Mouse (Mus musculus) kidney, postnatal 10 days (tissue): ENCODE results near the gene Sh3pxd2b.

Experiments
- DNase-seq: peaks from one replicate; pipeline ENCODE4 v3.0.0; 2021; ENCODE audit warnings: mixed read lengths

Sh3pxd2b gene

DNA sequence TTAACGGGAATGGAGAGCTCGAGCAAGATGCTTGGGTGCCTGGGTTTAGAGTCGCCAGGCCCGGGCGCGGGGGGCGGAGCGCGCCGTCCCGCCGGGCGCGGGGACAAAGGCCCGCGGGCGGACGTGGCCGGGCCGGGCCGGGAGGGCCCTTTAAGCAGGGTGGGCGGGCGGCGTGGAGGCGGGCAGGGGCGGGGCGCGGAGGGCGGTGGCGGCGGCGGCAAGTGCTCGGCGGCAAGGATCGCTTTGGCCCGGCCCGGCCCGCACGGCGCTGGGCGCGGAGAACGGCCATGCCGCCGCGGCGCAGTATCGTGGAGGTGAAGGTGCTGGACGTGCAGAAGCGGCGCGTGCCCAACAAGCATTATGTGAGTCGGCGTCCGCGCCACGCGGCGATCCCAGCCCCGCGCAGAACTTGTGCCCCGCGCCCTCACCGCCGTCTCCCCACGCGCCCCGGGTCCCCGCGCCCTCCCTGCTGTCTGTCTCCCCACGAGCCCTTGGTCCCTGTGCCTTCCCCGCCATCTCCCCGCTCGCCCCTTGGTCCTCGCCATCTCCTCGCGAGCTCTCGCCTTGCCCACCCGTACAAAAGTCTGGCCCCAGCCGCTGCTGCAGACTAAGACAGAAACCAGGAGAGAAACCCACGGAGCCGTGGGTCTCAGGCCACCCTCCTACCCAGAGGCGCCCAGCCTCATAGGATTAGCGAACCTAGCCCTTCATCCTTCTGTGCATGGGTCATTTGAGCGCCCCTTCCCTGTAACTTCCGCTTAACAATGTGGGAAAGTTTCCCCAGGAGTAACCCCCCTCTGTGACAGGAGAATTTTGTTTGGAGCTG, at the start of gene Sh3pxd2b:
TSS of gene Sh3pxd2b (plus strand) at position 214 of the 826 bp plus-strand sequence.
- peak; percentile 90 for DNase-seq

DNA sequence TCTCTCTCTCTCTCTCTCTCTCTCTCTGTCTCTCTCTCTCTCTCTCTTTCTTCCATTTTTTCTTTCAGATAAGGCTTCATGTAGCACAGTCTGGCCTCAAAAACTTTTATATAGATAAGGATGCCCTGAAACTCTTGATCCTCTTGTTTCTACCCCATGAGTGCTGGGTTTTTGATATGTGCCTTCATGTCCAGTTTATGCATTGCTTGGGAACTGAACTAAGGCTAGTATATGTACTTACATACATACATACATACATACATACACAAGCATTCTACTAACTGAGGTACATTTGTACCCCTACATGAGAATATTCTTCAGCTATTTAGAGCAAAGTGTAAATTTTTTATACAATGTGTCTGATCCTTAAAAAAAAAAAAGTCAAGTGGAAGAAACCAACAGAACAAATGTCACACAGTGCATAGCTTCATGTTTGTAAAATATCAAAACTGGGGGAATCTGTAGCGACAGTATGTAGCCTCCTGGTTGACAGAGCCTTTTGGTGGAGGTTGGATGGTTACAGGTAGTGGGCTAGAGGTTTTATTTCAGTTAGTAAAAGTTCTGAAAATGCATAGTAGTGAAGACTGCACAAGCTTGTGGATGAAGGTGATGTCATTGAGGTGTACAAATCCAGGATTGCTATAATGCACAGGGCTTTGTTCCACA, 49.6 kb upstream of the Sh3pxd2b start:
- DNase-seq = no peak

GRCm38 (mm10) chr11:32298532-32298918, 49.1 kb upstream of the Sh3pxd2b start:
- DNase-seq = no peak

DNA sequence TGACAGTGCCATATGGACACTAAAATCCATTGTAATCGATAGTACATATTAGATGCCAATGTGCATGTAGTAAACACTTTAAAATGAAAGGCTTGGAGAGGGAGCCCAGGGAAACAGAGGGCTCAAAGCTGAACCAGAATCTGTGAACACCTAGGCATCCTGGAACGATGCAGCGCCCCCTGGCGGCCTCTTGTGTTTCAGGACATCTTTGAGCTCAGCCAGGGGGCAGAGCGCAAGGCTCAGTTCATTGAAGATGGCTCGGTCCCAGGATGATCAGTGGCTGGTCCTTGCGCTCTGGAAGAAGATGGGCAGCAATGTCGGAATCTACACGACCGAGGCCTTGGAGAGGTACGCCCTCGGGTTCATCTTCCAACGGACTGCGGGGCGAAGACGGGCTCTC, 47.8 kb upstream of the Sh3pxd2b start, which contains the start of gene Hbq1a:
TSS of gene Hbq1a (plus strand) at position 205 of the 400 bp plus-strand sequence.
- DNase-seq = peak; percentile 81

DNA sequence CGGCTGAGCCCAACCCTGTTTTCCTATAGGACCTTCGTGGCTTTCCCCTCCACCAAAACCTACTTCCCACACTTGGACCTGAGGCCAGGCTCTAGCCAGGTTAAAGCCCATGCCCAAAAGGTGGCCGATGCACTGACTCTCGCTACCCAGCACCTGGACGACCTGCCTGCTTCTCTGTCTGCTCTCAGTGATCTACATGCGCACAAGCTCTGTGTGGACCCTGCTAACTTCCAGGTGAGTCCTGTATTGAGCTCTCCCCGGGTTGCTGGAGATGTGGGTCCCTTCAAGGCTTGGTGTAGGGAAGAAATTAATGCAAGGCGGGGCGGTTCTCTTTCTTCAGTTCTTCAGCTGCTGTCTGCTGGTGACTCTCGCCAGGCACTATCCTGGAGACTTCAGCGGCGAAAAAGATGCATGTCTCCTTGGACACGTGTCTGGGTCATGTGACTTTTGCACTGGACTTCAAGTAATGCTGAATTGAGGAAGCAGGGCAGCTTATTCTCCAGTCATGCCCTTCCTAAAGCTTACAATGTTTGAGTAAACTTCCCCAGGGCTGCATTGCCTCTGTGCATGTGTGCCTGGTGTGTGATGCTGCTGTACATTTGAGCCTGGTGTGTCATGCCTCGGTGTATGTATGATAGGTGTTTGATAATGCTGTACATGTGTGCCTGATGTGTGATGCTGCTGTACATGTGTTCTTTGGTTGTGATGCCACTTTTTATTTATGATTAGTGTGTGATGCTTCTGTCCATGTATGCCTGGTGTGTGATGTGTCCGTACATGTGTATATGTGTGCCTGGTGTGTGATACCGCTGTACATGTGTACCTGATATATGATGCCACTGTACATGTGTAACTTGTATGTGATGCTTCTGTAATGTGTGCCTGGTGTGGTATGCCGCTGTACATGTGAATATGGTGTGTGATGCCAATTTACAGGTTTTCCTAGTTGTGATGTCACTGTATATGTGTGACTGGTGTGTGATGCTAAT, 47.0 kb upstream of the Sh3pxd2b start:
- DNase-seq = no peak

- no peak for DNase-seq
Measured at GRCm38 (mm10) chr11:32301506-32301905, 46.1 kb upstream of the Sh3pxd2b start.

DNA sequence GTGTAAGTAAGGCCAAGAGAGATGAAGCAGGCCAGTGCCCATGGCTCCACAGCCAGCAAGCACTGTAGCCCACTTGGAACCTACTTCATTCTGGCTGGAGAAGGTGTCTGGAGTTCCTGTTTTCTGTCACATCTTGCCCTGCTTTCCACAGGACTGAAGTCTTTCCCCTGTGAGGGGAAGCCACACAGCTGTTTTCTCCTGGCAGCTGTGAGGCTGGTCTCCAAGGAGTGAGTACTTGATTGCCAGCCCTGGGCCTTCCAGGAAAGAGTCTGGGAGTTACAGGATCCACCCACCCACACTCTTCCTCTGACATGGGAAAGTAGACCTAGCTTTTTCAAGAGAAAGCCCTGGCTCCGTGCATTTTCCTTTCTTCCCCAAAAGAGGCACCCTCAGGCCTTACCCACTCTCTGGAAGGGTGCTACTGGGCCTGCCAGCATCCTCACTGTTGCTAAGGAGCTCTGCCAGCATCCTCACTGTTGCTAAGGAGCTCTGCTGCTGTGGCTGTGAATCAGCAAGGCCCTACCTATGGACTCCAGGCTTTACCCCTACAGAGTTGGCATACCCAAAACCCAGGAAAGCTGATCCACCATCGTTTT, 44.7 kb upstream of the Sh3pxd2b start:
- DNase-seq = no peak

GRCm38 (mm10) chr11:32303455-32303854, 44.2 kb upstream of the Sh3pxd2b start:
- no peak for DNase-seq

DNA sequence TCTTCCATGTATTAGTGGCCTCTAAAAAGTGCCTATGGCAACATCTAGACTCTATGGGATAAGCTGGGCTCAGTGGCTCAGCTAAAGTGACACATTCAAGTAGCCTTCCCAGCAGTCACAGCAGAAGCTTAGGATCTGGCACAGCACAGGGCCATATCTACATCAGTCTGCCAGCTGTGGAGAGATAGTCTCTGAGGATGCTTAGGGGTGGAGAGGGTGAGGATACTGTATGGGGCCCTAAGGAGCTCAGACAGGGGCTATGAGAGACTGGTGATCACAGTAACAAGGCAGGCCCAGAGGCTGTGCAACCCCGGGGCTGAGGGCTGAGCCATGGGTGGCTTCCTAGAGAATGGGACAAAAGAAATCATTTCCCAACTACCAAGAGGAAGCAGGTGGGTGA, 40.6 kb upstream of the Sh3pxd2b start:
- no peak for DNase-seq

- DNase-seq = no peak
Measured at GRCm38 (mm10) chr11:32309446-32309845, 38.2 kb upstream of the Sh3pxd2b start.

DNA sequence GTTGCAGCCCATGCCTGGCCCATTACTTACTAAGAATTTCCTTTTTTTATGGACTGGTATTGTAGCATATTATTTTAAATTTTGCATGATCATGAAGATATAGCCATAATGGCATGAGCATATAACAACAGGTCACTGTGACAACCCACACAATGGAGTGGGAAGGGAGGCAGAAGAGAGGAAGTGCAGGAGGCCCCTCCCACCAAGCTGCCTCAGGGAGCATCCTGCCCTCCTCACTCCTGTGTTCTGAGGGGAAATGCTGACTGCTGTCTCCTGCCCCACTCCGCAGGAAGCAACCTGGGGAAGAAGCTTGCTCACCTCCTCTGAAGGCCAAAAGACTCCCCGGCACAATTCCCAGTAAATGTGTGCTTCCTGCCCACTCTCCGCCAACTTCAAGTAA, 37.7 kb upstream of the Sh3pxd2b start:
- DNase-seq = no peak

- no peak for DNase-seq
Measured at GRCm38 (mm10) chr11:32316009-32316408, 31.6 kb upstream of the Sh3pxd2b start.

DNA sequence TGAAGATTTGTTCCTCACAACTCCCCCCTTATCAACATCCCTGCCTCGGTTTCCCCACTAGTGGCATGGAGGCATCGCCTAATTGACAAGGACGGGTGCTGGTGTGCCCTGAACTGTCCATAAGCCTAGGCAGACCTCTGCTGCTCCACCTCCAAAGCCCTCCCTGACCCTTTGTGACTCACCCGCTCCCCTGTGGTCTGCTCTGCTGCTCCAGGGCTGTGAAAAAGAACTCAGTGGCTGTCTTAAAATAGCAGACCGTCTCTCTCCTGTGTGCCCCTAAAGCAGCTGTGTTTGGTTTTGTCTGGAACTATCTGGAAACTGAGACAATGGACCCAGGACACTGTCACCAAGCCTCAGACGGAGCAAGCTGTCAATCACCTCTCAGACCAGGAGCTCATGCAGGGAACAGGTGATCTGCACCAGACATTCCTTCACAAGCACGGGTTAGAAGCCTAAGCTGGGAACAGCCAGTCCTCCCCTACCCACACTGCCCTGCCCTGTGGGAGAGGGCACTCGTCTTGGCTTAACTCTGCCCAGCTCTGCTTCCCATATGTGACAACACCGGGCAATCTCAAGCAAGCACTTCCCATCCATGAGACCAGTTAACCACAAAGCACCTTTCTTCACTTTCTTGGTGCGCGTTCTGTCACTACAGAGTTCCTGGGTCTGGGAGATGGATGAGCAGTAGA, 27.0 kb upstream of the Sh3pxd2b start:
- no peak for DNase-seq

- peak; percentile 86 for DNase-seq
Measured at GRCm38 (mm10) chr11:32321196-32321565, 26.4 kb upstream of the Sh3pxd2b start.

GRCm38 (mm10) chr11:32324609-32325008, 23.0 kb upstream of the Sh3pxd2b start:
- peak; percentile 93 for DNase-seq

DNA sequence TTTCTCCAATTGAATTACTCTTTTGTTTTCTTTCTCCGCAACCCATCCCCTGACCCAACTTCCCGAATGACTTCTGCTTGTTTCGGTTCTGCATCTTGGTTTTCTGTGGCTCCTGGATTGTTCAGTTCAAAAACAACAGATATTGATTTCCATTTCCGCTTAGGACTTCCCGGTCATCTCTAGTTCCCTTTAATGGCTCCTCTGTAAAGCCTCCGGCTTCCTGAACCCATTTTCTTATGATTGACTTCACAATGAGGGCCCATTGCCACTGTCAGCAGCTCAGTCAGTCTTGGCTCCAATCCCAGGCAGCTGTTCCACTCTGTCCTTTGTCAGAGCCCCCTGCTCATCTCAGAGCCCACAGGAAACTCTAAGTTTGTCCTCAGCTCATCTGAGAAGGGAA, 16.5 kb upstream of the Sh3pxd2b start:
- DNase-seq = peak; percentile 81

DNA sequence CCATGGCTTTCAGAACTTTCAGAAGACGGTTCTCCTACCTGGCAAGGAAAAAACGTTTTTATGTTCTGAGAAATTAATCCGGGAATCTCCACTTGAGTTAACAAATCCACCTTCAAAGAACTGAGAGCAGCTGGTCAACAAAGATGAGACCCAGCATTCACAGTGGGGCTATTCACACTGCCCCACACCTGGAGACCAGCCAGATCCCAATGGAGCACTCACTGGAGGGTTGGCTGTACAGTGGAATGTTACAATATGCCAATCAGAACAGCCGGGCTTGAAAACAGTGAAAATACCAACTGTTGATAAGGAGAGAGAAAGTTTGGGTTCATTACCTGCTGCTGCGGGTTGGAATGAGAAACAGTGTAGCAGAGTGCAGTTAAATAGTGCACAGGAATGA, 15.8 kb upstream of the Sh3pxd2b start:
- no peak for DNase-seq

- no peak for DNase-seq
Measured at GRCm38 (mm10) chr11:32333235-32333634, 14.4 kb upstream of the Sh3pxd2b start.

- no peak for DNase-seq
Measured at GRCm38 (mm10) chr11:32336435-32336907, 11.1 kb upstream of the Sh3pxd2b start.

- DNase-seq = peak; percentile 66
Measured at GRCm38 (mm10) chr11:32339131-32339531, 8.5 kb upstream of the Sh3pxd2b start.
